8 mouse cellular contexts compared by ENCODE assay signal in genomic region chr15:81859330-81860255, GRCm38 (mm10). TPM values are rescaled to one million over a fixed set of nuclear protein-coding genes. Genes with fewer than 3 reads are reported as not detected.
DNase-seq lines count a peak whose midpoint lies in the region; ATAC-seq and TF ChIP-seq lines count a peak whose summit lies in the region.

No protein-coding gene starts in this region.

- H3K4me2 ChIP-seq in kidney, embryonic 15.5 days, result peak overlapping the region; percentile 88

- H3K27ac ChIP-seq in bone marrow macrophage, adult 2 months (ENCODE audit: insufficient read depth, low read depth, low read length), result peak overlapping the region; percentile 98
- H3K27ac ChIP-seq in heart, embryonic 10.5 days, result peak overlapping the region; percentile 95
- H3K27ac ChIP-seq in kidney, embryonic 15.5 days, result peak overlapping the region; percentile 99

- TF ChIP-seq POLR2A in bone marrow macrophage, adult 2 months (IDR thresholded peaks at IDR 0.05; ENCODE audit: borderline replicate concordance, low read depth, low read length), result no peak

- H3K4me3 ChIP-seq in bone marrow macrophage, adult 2 months (ENCODE audit: insufficient read depth, low read length), result peak overlapping the region; percentile 83
- H3K4me3 ChIP-seq in heart, embryonic 10.5 days, result peak overlapping the region; percentile 88
- H3K4me3 ChIP-seq in kidney, embryonic 15.5 days (replicated peaks), result peak overlapping the region; percentile 69

- TF ChIP-seq CTCF in bone marrow macrophage, adult 2 months (IDR thresholded peaks at IDR 0.05; ENCODE audit: low read depth, low read length), result no peak

- H3K9me3 ChIP-seq in heart, embryonic 10.5 days, result no peaks in the 10 kb centered on the region
- H3K9me3 ChIP-seq in kidney, embryonic 15.5 days (replicated peaks), result no peaks in the 10 kb centered on the region

- no peaks in the 10 kb centered on the region for H3K27me3 ChIP-seq in heart, embryonic 10.5 days (ENCODE audit: insufficient read depth, poor library complexity, severe bottlenecking)
- H3K27me3 ChIP-seq in kidney, embryonic 15.5 days, result no peaks in the 10 kb centered on the region

- peaks cover 10% of the 10 kb centered on the region; the same call in 1 of the 2 replicates for H3K36me3 ChIP-seq in heart, embryonic 10.5 days
- H3K36me3 ChIP-seq in kidney, embryonic 15.5 days, result peaks cover 11% of the 10 kb centered on the region

- peak; percentile 96 for DNase-seq in A20 (ENCODE audit: low read depth, low spot score)
- peak; percentile 98 for DNase-seq in heart, embryonic 10.5 days (ENCODE audit: low spot score)
- DNase-seq in liver, result peak; percentile 86
- peak; percentile 76 to 84 for DNase-seq in spleen, postnatal 4 days (ENCODE audit: low spot score in 2 of 2)

- WGBS in heart, embryonic 10.5 days, result under 1% methylated on average over 39 of the region's 39 CpGs
- under 1% methylated on average over 39 of the region's 39 CpGs for WGBS in kidney, embryonic 15.5 days

- ATAC-seq in erythroblast, adult 5-6 weeks (replicated peaks; ENCODE audit: low FRiP score, poor library complexity, severe bottlenecking), result peak; percentile 69
- ATAC-seq in kidney, embryonic 15.5 days (replicated peaks; ENCODE audit: low FRiP score), result peak; percentile 81
- ATAC-seq in monocyte, adult 5-6 weeks (replicated peaks; ENCODE audit: insufficient number of reproducible peaks, low FRiP score, low TSS enrichment, poor library complexity, severe bottlenecking), result peak; percentile 71

- peaks cover 23% of the 10 kb centered on the region for H3K4me1 ChIP-seq in bone marrow macrophage, adult 2 months (ENCODE audit: control insufficient read depth, insufficient read depth, low read length)
- H3K4me1 ChIP-seq in heart, embryonic 10.5 days, result peaks cover 18% of the 10 kb centered on the region
- H3K4me1 ChIP-seq in kidney, embryonic 15.5 days, result peaks cover 31% of the 10 kb centered on the region

- peak overlapping the region; percentile 66 for H3K9ac ChIP-seq in kidney, embryonic 15.5 days

RNA-seq across cellular contexts. Expression of gene Tob2, which starts 1.0 kb away (rescaled TPM):
- polyA plus RNA-seq in bone marrow macrophage, adult 2 months (2012; ENCODE audit: insufficient read depth, insufficient read length, missing spikeins), result 35.4 and 35.8 TPM in 2 replicates
- 6.3 and 9.6 TPM in 2 replicates for total RNA-seq in erythroblast, adult 5-6 weeks (2015; ENCODE audit: low replicate concordance)
- 5.3 and 7.2 TPM in 2 replicates for total RNA-seq in erythroblast, adult 5-6 weeks (2017; ENCODE audit: low replicate concordance)
- polyA plus RNA-seq in heart, embryonic 10.5 days (2016; fragmentation: Nextera tagmentation; extraction: Ambion mirVana), result 13.0 and 15.6 TPM in 2 replicates
- polyA plus RNA-seq in kidney, embryonic 15.5 days (2015; fragmentation: Nextera tagmentation; extraction: Ambion mirVana), result 28.2 and 29.3 TPM in 2 replicates
- total RNA-seq in monocyte, adult 5-6 weeks (2017), result 27.1 to 48.1 TPM (median 29.4 TPM) in 3 replicates

RNA-seq across cellular contexts. Expression of gene Phf5a, which starts 12.1 kb away (rescaled TPM):
- polyA plus RNA-seq in bone marrow macrophage, adult 2 months (2012; ENCODE audit: insufficient read depth, insufficient read length, missing spikeins), result 45.5 and 51.6 TPM in 2 replicates
- total RNA-seq in erythroblast, adult 5-6 weeks (2015; ENCODE audit: low replicate concordance), result 29.7 and 33.0 TPM in 2 replicates
- 19.8 and 45.9 TPM in 2 replicates for total RNA-seq in erythroblast, adult 5-6 weeks (2017; ENCODE audit: low replicate concordance)
- polyA plus RNA-seq in heart, embryonic 10.5 days (2016; fragmentation: Nextera tagmentation; extraction: Ambion mirVana), result 154 and 200 TPM in 2 replicates
- polyA plus RNA-seq in kidney, embryonic 15.5 days (2015; fragmentation: Nextera tagmentation; extraction: Ambion mirVana), result 159 and 163 TPM in 2 replicates
- 54.7 to 91.7 TPM (median 58.7 TPM) in 3 replicates for total RNA-seq in monocyte, adult 5-6 weeks (2017)

RNA-seq across cellular contexts. Expression of gene Aco2, which starts 12.5 kb away (rescaled TPM):
- polyA plus RNA-seq in bone marrow macrophage, adult 2 months (2012; ENCODE audit: insufficient read depth, insufficient read length, missing spikeins), result 79.8 and 97.0 TPM in 2 replicates
- total RNA-seq in erythroblast, adult 5-6 weeks (2015; ENCODE audit: low replicate concordance), result 16.3 and 37.8 TPM in 2 replicates
- total RNA-seq in erythroblast, adult 5-6 weeks (2017; ENCODE audit: low replicate concordance), result 29.7 and 59.3 TPM in 2 replicates
- polyA plus RNA-seq in heart, embryonic 10.5 days (2016; fragmentation: Nextera tagmentation; extraction: Ambion mirVana), result 320 and 472 TPM in 2 replicates
- polyA plus RNA-seq in kidney, embryonic 15.5 days (2015; fragmentation: Nextera tagmentation; extraction: Ambion mirVana), result 216 and 224 TPM in 2 replicates
- total RNA-seq in monocyte, adult 5-6 weeks (2017), result 103 to 166 TPM (median 150 TPM) in 3 replicates

RNA-seq across cellular contexts. Expression of gene Tef, which starts 57.4 kb away (rescaled TPM):
- polyA plus RNA-seq in bone marrow macrophage, adult 2 months (2012; ENCODE audit: insufficient read depth, insufficient read length, missing spikeins), result 69.3 and 74.1 TPM in 2 replicates
- 0.38 and 2.3 TPM in 2 replicates for total RNA-seq in erythroblast, adult 5-6 weeks (2015; ENCODE audit: low replicate concordance)
- 0.98 and 2.0 TPM in 2 replicates for total RNA-seq in erythroblast, adult 5-6 weeks (2017; ENCODE audit: low replicate concordance)
- polyA plus RNA-seq in heart, embryonic 10.5 days (2016; fragmentation: Nextera tagmentation; extraction: Ambion mirVana), result 17.3 and 20.2 TPM in 2 replicates
- 23.9 and 26.5 TPM in 2 replicates for polyA plus RNA-seq in kidney, embryonic 15.5 days (2015; fragmentation: Nextera tagmentation; extraction: Ambion mirVana)
- total RNA-seq in monocyte, adult 5-6 weeks (2017), result 44.4 to 60.3 TPM (median 52.9 TPM) in 3 replicates

Comparison
In these comparisons a context has a peak if more than half of its experiments do, and no peak if none do; other contexts are left out.
1. Peak in every context shown above with its lines: DNase-seq, ATAC-seq, H3K4me3 ChIP-seq and H3K27ac ChIP-seq.